Mouse (Mus musculus) embryonic facial prominence, embryonic 15.5 days (tissue): ENCODE measurements around the gene Mitd1. TPM values are rescaled to one million over a fixed set of nuclear protein-coding genes. Genes with fewer than 3 reads are reported as not detected.
A peak's percentile ranks its signal among the peaks of the same experiment; 100 is the strongest.

Source experiments
- ATAC-seq: fragments of 200-750 bp; cut with Nextera tagmentation; 2 replicates; pipeline ENCODE4 v1.8.0; 2017; ENCODE audit warnings: low read depth, moderate TSS enrichment; ENCODE audit not compliant: insufficient number of reproducible peaks, low FRiP score, low TSS enrichment
- H3K27ac ChIP-seq: fragments of 300-500 bp; sonication (generic); replicated peaks from 2 replicates; pipeline ENCODE4 v1.5.1; 2015; ENCODE audit warnings: mild to moderate bottlenecking, inconsistent platforms
- H3K27me3 ChIP-seq: fragments of 300-500 bp; sonication (generic); 2 replicates; pipeline ENCODE4 v1.6.1; 2015; ENCODE audit warnings: inconsistent platforms
- H3K36me3 ChIP-seq: fragments of 300-500 bp; sonication (generic); 2 replicates; pipeline ENCODE4 v1.6.1; 2015; ENCODE audit warnings: mild to moderate bottlenecking, inconsistent platforms
- H3K4me1 ChIP-seq: fragments of 300-500 bp; sonication (generic); 2 replicates; pipeline ENCODE4 v1.6.1; 2015; ENCODE audit warnings: inconsistent platforms
- H3K4me2 ChIP-seq: fragments of 300-500 bp; sonication (generic); replicated peaks from 2 replicates; pipeline ENCODE4 v1.6.1; 2015; ENCODE audit warnings: mild to moderate bottlenecking, inconsistent platforms
- H3K4me3 ChIP-seq: fragments of 300-500 bp; sonication (generic); replicated peaks from 2 replicates; pipeline ENCODE4 v1.5.1; 2015; ENCODE audit warnings: mild to moderate bottlenecking, inconsistent platforms
- H3K9ac ChIP-seq: fragments of 300-500 bp; sonication (generic); 2 replicates; pipeline ENCODE4 v1.6.1; 2015; ENCODE audit warnings: inconsistent platforms
- H3K9me3 ChIP-seq: fragments of 300-500 bp; sonication (generic); replicated peaks from 2 replicates; pipeline ENCODE4 v1.6.1; 2016; ENCODE audit warnings: inconsistent platforms
- WGBS: fragments of 180-500 bp; shearing (Covaris S2); methylation state at CpG from one replicate; pipeline ENCODE4 v1.1.7; 2015; 5-methylcytosine and 5-hydroxymethylcytosine counted together
- polyA plus RNA-seq: library from polyadenylated mRNA; unstranded; fragments of >200 nt; fragmentation: Nextera tagmentation; extraction: Ambion mirVana; gene quantifications from 2 replicates; pipeline ENCODE4 v1.2.1, GENCODE M21; 2015

The Mitd1 gene
- polyA plus RNA-seq, 1 experiment from 2014 or later: 23.8 TPM

GRCm38 (mm10) chr1:37867056-37867455, 23.2 kb downstream of the Mitd1 start:
- WGBS: 85% methylated on average over 1 of the region's 1 CpGs
- ATAC-seq: no peak
- Histone ChIP-seq H3K27ac (no peak overlapping the region), H3K9ac (no peak overlapping the region), H3K4me2 (no peak overlapping the region), H3K27me3 (no peaks in the 10 kb centered on the region), H3K36me3 (no peaks in the 10 kb centered on the region), H3K4me3 (no peak overlapping the region), H3K9me3 (no peaks in the 10 kb centered on the region), H3K4me1 (peaks cover 11% of the 10 kb centered on the region)

GRCm38 (mm10) chr1:37866286-37866685, 23.9 kb downstream of the Mitd1 start, which contains the start of gene Tsga10:
Tsga10 (minus strand) TSS chr1:37866429.
- Histone ChIP-seq H3K9me3 (no peaks in the 10 kb centered on the region), H3K27ac (peak within 1 kb of the TSS; percentile 91), H3K4me1 (peaks cover 7% of the 10 kb centered on the region), H3K4me2 (peak within 1 kb of the TSS; percentile 77), H3K9ac (peak within 1 kb of the TSS; percentile 53), H3K36me3 (no peaks in the 10 kb centered on the region), H3K4me3 (peak within 1 kb of the TSS; percentile 64), H3K27me3 (no peaks in the 10 kb centered on the region)
- no peak for ATAC-seq
- 76% methylated on average over 6 of the region's 6 CpGs for WGBS

- Histone ChIP-seq H3K4me1 (peaks cover 7% of the 10 kb centered on the region), H3K9ac (peak overlapping the region; percentile 53), H3K27ac (peak overlapping the region; percentile 91), H3K4me3 (peak overlapping the region; percentile 64), H3K36me3 (no peaks in the 10 kb centered on the region), H3K9me3 (no peaks in the 10 kb centered on the region), H3K27me3 (no peaks in the 10 kb centered on the region), H3K4me2 (peak overlapping the region; percentile 77)
- 9% methylated on average over 23 of the region's 23 CpGs for WGBS
- ATAC-seq: no peak
Observed at GRCm38 (mm10) chr1:37865401-37866215, 24.6 kb downstream of the Mitd1 start.

GRCm38 (mm10) chr1:37864511-37865400, 25.5 kb downstream of the Mitd1 start:
- Histone ChIP-seq H3K27me3 (no peaks in the 10 kb centered on the region), H3K9ac (peak overlapping the region; percentile 53), H3K4me1 (peaks cover 7% of the 10 kb centered on the region), H3K9me3 (no peaks in the 10 kb centered on the region), H3K36me3 (no peaks in the 10 kb centered on the region), H3K4me3 (peak overlapping the region; percentile 64), H3K4me2 (peak overlapping the region; percentile 77), H3K27ac (peak overlapping the region; percentile 91)
- under 1% methylated on average over 85 of the region's 90 CpGs for WGBS
- peak; percentile 98 for ATAC-seq

GRCm38 (mm10) chr1:37850696-37851095, 39.5 kb downstream of the Mitd1 start:
- no peak for ATAC-seq
- Histone ChIP-seq H3K9me3 (no peaks in the 10 kb centered on the region), H3K36me3 (no peaks in the 10 kb centered on the region), H3K9ac (no peak overlapping the region), H3K4me1 (no peaks in the 10 kb centered on the region), H3K4me2 (no peak overlapping the region), H3K4me3 (no peak overlapping the region), H3K27me3 (no peaks in the 10 kb centered on the region), H3K27ac (no peak overlapping the region)
- 64% methylated on average over 2 of the region's 2 CpGs for WGBS

- Histone ChIP-seq H3K4me1 (no peaks in the 10 kb centered on the region), H3K27ac (no peak overlapping the region), H3K9ac (no peak overlapping the region), H3K27me3 (no peaks in the 10 kb centered on the region), H3K4me2 (no peak overlapping the region), H3K9me3 (no peaks in the 10 kb centered on the region), H3K4me3 (no peak overlapping the region), H3K36me3 (no peaks in the 10 kb centered on the region)
- WGBS: 80% methylated on average over 8 of the region's 8 CpGs
- ATAC-seq: no peak
Observed at GRCm38 (mm10) chr1:37846878-37847277, 43.3 kb downstream of the Mitd1 start.

- Histone ChIP-seq H3K27ac (no peak overlapping the region), H3K4me3 (no peak overlapping the region), H3K4me1 (no peaks in the 10 kb centered on the region), H3K36me3 (peaks cover 6% of the 10 kb centered on the region; the same call in 1 of the 2 replicates), H3K9me3 (no peaks in the 10 kb centered on the region), H3K9ac (no peak overlapping the region), H3K27me3 (no peaks in the 10 kb centered on the region), H3K4me2 (no peak overlapping the region)
- WGBS: 61% methylated on average over 2 of the region's 2 CpGs
- ATAC-seq: no peak
Observed at GRCm38 (mm10) chr1:37831681-37832080, 58.5 kb downstream of the Mitd1 start.

Other genes starting within 250 kb of the Mitd1 start
- 7.9 and 11.5 TPM in 2 replicates for gene 2010300C02Rik, start 170.3 kb downstream of the Mitd1 start, polyA plus RNA-seq
- gene Tsga10, start 24.0 kb downstream of the Mitd1 start, polyA plus RNA-seq: 8.3 and 8.9 TPM in 2 replicates
- 6.6 and 9.3 TPM in 2 replicates for gene Lipt1, start 18.7 kb downstream of the Mitd1 start, polyA plus RNA-seq
- 237 and 239 TPM in 2 replicates for gene Mrpl30, start 66 bp upstream of the Mitd1 start, polyA plus RNA-seq
- 1.7 and 1.8 TPM in 2 replicates for gene Lyg2, start 26.1 kb upstream of the Mitd1 start, polyA plus RNA-seq
- gene Lyg1, start 67.3 kb upstream of the Mitd1 start, polyA plus RNA-seq: 0.43 TPM in 1 of 2 replicates, not detected in the other
- gene Txndc9, start 107.5 kb upstream of the Mitd1 start, polyA plus RNA-seq: 127 and 148 TPM in 2 replicates
- 25.9 and 29.5 TPM in 2 replicates for gene Eif5b, start 107.6 kb upstream of the Mitd1 start, polyA plus RNA-seq
- gene Rev1, start 239.4 kb upstream of the Mitd1 start, polyA plus RNA-seq: 27.6 and 27.9 TPM in 2 replicates